Mouse (Mus musculus) lung, adult 2 months (tissue): ENCODE measurements around the gene Sorcs3. TPM values are rescaled to one million over a fixed set of nuclear protein-coding genes. Genes with fewer than 3 reads are reported as not detected.

Source experiments
- DNase-seq: peaks from one replicate; pipeline ENCODE4 v3.0.0; 2022
- H3K4me1 ChIP-seq: fragments of 200-500 bp; 2 replicates; pipeline ENCODE4 v1.6.1; 2011; ENCODE audit warnings: low read length; ENCODE audit not compliant: control insufficient read depth, insufficient read depth
- H3K4me3 ChIP-seq: fragments of 200-500 bp; replicated peaks from 2 replicates; pipeline ENCODE3; 2011; ENCODE audit warnings: low read depth, mild to moderate bottlenecking, control low read depth, low read length; ENCODE audit errors: extremely low read depth
- CTCF ChIP-seq: fragments of 200-500 bp; IDR thresholded peaks from 2 replicates; pipeline ENCODE4 v1.5.1; 2011; ENCODE audit warnings: mild to moderate bottlenecking, low read length, control low read depth; ENCODE audit not compliant: insufficient read depth
- POLR2A ChIP-seq: fragments of 200-500 bp; IDR thresholded peaks from 2 replicates; pipeline ENCODE4 v1.6.1; 2011; ENCODE audit warnings: low read depth, mild to moderate bottlenecking, control low read depth, low read length, borderline replicate concordance; ENCODE audit errors: extremely low read depth
- WGBS: fragments of 180-500 bp; shearing (Covaris S2); methylation state at CpG from one replicate; pipeline ENCODE4 v1.1.7; 2018; 5-methylcytosine and 5-hydroxymethylcytosine counted together
- polyA plus RNA-seq: library from polyadenylated mRNA; depleted of rRNA; stranded (reverse); fragments of >200 nt; gene quantifications from 2 replicates; pipeline ENCODE4 v1.2.3, GENCODE M21; 2012

The Sorcs3 gene
- polyA plus RNA-seq, 1 experiment: 0.04 TPM

DNA sequence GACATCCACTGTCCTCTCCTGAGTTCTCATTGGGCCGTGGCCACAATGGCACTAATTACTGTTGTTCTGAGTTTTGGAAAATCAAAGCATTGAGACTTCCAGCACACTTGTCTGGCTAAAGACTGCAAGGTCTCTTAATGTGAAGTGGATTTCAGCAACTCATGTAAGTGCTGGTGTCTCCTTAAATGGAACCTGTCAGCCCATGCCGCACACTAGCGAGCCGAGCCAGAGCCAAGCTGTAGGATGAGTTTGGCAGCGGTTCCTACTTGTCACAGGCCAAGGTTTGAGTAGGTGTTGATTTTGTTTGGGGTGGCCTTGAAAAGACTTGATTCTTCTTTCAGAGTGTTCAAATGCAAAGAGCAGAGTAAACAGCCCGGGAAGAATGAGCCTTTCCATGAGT, 445.8 kb downstream of the Sorcs3 start:
- TF ChIP-seq CTCF: no peak
- no peak for TF ChIP-seq POLR2A
- no peak for DNase-seq
- no peaks in the 10 kb centered on the region for H3K4me1 ChIP-seq
- H3K4me3 ChIP-seq: no peak overlapping the region
- WGBS: 54% methylated on average over 6 of the region's 6 CpGs

DNA sequence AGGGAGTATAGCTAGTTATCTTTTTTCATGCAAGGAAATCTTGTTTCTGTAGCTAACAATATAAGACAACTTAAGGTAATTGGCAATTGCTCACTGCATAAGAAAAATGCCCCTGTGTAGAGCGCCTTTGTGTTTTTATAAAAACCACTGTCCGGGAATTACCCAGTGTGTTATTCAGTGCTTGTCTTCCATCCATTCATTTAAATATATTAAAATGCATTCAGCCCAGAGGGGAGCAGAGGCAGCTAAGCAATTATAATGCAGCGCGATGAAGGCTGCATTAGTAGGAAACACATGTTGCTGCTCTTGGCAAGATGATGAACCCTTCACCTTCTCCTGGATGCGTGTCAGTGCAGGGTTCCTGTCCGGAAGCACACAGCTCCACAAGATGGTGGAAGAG, 454.4 kb downstream of the Sorcs3 start:
- no peak overlapping the region for H3K4me3 ChIP-seq
- no peak for TF ChIP-seq POLR2A
- TF ChIP-seq CTCF: no peak
- WGBS: 90% methylated on average over 6 of the region's 6 CpGs
- DNase-seq: no peak
- no peaks in the 10 kb centered on the region for H3K4me1 ChIP-seq

DNA sequence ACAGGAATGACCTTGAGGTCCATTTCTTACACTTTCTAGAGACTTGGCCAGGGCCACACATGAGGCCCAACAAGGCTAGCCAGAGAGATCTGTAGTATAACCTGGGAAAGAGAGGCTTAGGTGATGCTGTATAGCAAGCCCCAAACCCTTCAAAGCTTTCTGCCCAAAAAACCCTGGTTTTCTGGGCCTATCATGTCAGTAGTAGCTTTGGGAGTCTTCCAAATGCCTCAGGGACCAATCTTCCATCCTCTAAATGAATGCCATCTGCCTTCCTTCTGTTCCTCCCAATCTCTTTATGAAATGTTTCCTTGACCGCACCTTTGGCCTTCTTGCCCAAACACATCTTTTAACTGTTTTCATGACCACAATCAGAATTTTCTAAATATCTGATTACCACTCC, 474.1 kb downstream of the Sorcs3 start:
- no peak for TF ChIP-seq CTCF
- DNase-seq: no peak
- WGBS: 92% methylated on average over 1 of the region's 1 CpGs

GRCm38 (mm10) chr19:48682485-48682884, 476.7 kb downstream of the Sorcs3 start:
- Histone ChIP-seq H3K4me3 (no peak overlapping the region), H3K4me1 (no peaks in the 10 kb centered on the region)
- WGBS: 69% methylated on average over 3 of the region's 3 CpGs
- no peak for DNase-seq
- TF ChIP-seq POLR2A (no peak), CTCF (no peak)

More for the DNA sequence above, 474.1 kb downstream of the Sorcs3 start:
- Histone ChIP-seq H3K4me1 (no peaks in the 10 kb centered on the region), H3K4me3 (no peak overlapping the region)

GRCm38 (mm10) chr19:48686369-48686768, 480.5 kb downstream of the Sorcs3 start:
- WGBS: 95% methylated on average over 2 of the region's 2 CpGs
- no peak for TF ChIP-seq POLR2A
- no peak for TF ChIP-seq CTCF
- DNase-seq: no peak
- Histone ChIP-seq H3K4me1 (no peaks in the 10 kb centered on the region), H3K4me3 (no peak overlapping the region)

- TF ChIP-seq CTCF (no peak), POLR2A (no peak)
- H3K4me3 ChIP-seq: no peak overlapping the region
- WGBS: 58% methylated on average over 6 of the region's 6 CpGs
- H3K4me1 ChIP-seq: no peaks in the 10 kb centered on the region
- no peak for DNase-seq
Observed at GRCm38 (mm10) chr19:48700111-48700658, 494.4 kb downstream of the Sorcs3 start.

- TF ChIP-seq POLR2A (no peak), CTCF (no peak)
- Histone ChIP-seq H3K4me3 (no peak overlapping the region), H3K4me1 (no peaks in the 10 kb centered on the region)
- no peak for DNase-seq
- WGBS: 87% methylated on average over 2 of the region's 2 CpGs
Observed at GRCm38 (mm10) chr19:48703763-48704162, 497.9 kb downstream of the Sorcs3 start.

DNA sequence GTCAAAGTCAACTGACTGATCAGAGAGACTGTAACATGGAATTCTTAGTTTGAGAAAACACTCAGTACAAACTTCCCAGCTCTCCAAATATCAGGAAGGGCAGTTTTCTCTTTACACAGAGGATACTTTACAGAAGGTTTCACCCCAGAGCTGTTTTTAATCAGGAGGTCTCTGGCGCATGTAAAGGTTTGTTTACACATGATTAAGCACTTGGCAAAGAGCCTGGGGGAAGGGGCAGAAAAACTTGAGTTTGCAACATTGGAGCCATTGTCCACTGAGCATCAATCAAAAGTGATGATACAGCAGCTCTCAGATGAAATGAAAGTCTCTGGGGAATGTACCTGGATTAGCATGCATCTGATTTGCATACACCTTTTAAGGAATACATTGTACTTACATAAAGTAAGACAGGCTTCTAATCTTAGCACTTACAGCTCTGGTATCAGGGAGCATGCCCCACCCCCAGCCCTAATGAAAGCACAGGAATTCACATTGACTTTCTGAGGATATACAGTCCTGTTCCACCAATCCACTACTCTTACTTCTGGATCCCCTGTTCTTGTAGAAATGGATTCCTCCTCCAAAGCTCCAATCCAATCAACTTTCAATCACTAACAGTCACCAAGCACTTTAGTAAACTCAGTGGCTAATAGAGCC, 500.6 kb downstream of the Sorcs3 start:
- 22% methylated on average over 1 of the region's 1 CpGs for WGBS
- Histone ChIP-seq H3K4me3 (no peak overlapping the region), H3K4me1 (no peaks in the 10 kb centered on the region)
- no peak for DNase-seq
- TF ChIP-seq CTCF (no peak), POLR2A (no peak)

DNA sequence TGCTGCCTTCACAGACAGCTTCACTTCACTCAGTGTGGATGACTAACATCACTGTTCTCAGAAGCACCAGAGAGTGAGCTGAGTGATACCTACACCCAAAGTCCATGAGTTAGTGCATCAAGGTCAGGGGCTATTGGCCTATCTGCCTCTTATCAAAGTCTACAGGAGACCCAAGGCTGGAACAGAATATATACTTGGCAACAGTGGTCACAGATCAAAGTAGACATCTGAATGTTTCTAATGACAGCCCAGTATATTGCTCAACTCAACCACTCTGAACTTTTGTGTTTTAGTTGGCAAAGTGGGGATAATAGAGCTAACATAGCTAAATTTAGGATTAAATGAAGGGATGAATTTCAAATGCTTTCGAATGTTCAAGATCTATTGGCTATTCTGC, 501.1 kb downstream of the Sorcs3 start:
- WGBS: 68% methylated on average over 1 of the region's 1 CpGs
- Histone ChIP-seq H3K4me1 (no peaks in the 10 kb centered on the region), H3K4me3 (no peak overlapping the region)
- DNase-seq: no peak
- no peak for TF ChIP-seq CTCF

GRCm38 (mm10) chr19:48725851-48726419, 520.1 kb downstream of the Sorcs3 start:
- H3K4me3 ChIP-seq: no peak overlapping the region
- TF ChIP-seq CTCF: no peak
- TF ChIP-seq POLR2A: no peak
- no peak for DNase-seq
- H3K4me1 ChIP-seq: no peaks in the 10 kb centered on the region
- WGBS: 69% methylated on average over 6 of the region's 6 CpGs
